Mouse (Mus musculus): Measurements from ENCODE around the gene Gm20431.

DNA sequence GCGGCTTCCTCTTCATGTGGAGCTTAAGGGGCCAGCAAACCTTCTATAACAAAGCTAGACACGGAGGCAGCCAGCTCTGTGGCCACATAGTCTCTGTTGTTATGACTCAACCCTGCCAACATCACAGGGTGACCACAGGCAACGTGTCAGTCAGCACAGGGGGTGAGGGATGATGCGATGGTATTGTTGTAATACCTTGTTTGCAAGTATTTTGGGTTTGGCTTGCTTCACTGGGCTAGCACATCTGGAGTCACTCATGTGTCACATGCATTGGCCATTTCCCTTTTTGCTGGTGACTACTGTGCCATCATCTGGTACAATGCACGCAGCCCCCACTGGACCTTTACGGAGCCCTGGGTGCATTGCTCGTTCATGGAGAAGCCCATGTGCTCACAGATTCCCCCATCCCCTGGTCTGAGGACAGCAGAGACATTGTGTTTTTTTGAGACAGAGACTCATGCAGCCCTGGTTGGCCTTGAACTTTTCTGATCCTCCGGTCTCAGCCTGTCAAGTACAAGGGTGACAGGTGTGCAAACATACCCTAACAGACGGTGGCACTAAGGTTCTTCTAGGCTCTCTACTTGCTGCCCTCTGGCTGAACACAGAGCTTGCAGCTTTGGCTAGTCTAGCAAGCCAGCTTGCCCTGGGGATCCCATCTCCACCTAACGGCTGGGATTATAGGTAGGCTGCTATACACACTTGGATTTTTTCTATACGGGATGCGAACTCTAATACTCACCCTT lies 11.8 kb downstream of the Gm20431 start:
- no peak for TF ChIP-seq CTCF (IDR thresholded peaks at IDR 0.05; ENCODE audit: borderline replicate concordance, insufficient read depth, low read depth, low read length)
- TF ChIP-seq POLR2A (IDR thresholded peaks at IDR 0.05; ENCODE audit: borderline replicate concordance, insufficient read depth, low read length): no peak

All from cerebellum, adult 2 months (tissue).